ENCODE assay signal across 13 mouse cellular contexts in the genomic region with DNA sequence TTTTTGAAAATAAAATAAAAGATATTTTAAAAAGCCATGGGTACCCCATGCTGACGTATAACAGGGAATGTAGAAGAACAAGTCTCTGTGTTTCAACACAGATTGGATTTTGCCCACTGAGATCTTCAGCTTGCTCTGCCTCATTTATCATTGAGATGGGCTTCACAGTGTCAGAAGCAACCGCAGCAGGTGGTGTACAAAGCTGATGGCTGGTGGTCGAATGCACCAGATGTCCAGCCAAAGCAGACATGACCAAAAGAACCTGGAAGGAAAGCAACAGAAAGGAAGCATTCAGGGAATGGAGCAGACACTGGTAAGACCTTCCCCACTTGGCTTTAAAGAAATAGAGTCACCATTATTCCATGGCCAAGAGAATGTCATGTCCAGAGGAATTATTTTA.
DNase-seq lines count a peak whose midpoint lies in the region; ATAC-seq and TF ChIP-seq lines count a peak whose summit lies in the region.
"Had no signal": no experiment of that assay in that cellular context is flagged by ENCODE, and none has a peak within 500 bp of the region (broad histone marks: within the 10 kb centered on the region; RNA-seq: fewer than 3 reads in every experiment).

No protein-coding gene starts in this region.

- H3K4me1 ChIP-seq in heart, adult 2 months (ENCODE audit: control insufficient read depth, insufficient read depth, low read length), result peaks cover 7% of the 10 kb centered on the region
- H3K4me1 ChIP-seq in neural tube, embryonic 13.5 days (replicated peaks), result peaks cover 18% of the 10 kb centered on the region

- ATAC-seq in neural tube, embryonic 13.5 days (ENCODE audit: low read depth), result peak; percentile 19; the same call in 1 of the 2 replicates

- no peaks in the 10 kb centered on the region for H3K9me3 ChIP-seq in neural tube, embryonic 13.5 days
- H3K9me3 ChIP-seq: kidney, embryonic 15.5 days had no signal

- no peaks in the 10 kb centered on the region for H3K36me3 ChIP-seq in heart, adult 2 months (ENCODE audit: control insufficient read depth, insufficient read depth, low read length)
- H3K36me3 ChIP-seq in neural tube, embryonic 13.5 days, result no peaks in the 10 kb centered on the region
- H3K36me3 ChIP-seq: kidney, embryonic 15.5 days had no signal

- no peak overlapping the region for H3K9ac ChIP-seq in heart, adult 2 months (ENCODE audit: low read depth, low read length)
- H3K9ac ChIP-seq in neural tube, embryonic 13.5 days, result no peak overlapping the region
- H3K9ac ChIP-seq: kidney, embryonic 15.5 days had no signal

- no peak for DNase-seq in heart, adult 2 months
- DNase-seq in heart, postnatal 36 days, result no peak
- no peak for DNase-seq in layer of hippocampus, adult 2 months (ENCODE audit: low spot score in 2 of 2)
- no peak for DNase-seq in layer of hippocampus, adult 8-10 months (ENCODE audit: low spot score in 2 of 2)
- no peak for DNase-seq in neural tube, embryonic 10.5 days (ENCODE audit: extremely low spot score, low spot score)
- DNase-seq in MN1 (ENCODE audit: low spot score), result no peak
- DNase-seq in urinary bladder, postnatal 36 days (ENCODE audit: low spot score in 2 of 2), result no peak
- DNase-seq: cerebellum, adult 11-12 months; layer of hippocampus, adult 9-11 months; thymus, postnatal 25 days had no signal

- TF ChIP-seq POLR2A in heart, adult 2 months (IDR thresholded peaks at IDR 0.05; ENCODE audit: insufficient read depth, low read depth, low read length), result no peak

- no peak overlapping the region for H3K4me3 ChIP-seq in heart, adult 2 months
- H3K4me3 ChIP-seq in layer of hippocampus, adult 2 months, result no peak overlapping the region
- no peak overlapping the region for H3K4me3 ChIP-seq in neural tube, embryonic 13.5 days
- H3K4me3 ChIP-seq: erythroblast, embryonic 14.5 days; kidney, embryonic 15.5 days had no signal

- peak overlapping the region; percentile 85 for H3K27ac ChIP-seq in heart, adult 2 months
- H3K27ac ChIP-seq in layer of hippocampus, adult 2 months, result peak overlapping the region; percentile 81; the same call in 1 of the 2 replicates
- no peak overlapping the region for H3K27ac ChIP-seq in neural tube, embryonic 13.5 days (replicated peaks)
- H3K27ac ChIP-seq: kidney, embryonic 15.5 days had no signal

- no peak for TF ChIP-seq EP300 in heart, adult 2 months (IDR thresholded peaks at IDR 0.05; ENCODE audit: insufficient read depth, low read depth, low read length)

- 79% methylated on average over 3 of the region's 3 CpGs for WGBS in heart, adult 2 months
- WGBS in neural tube, embryonic 13.5 days, result 64% methylated on average over 3 of the region's 3 CpGs

- no peaks in the 10 kb centered on the region for H3K27me3 ChIP-seq in heart, adult 2 months (ENCODE audit: control insufficient read depth, insufficient read depth, low read length)
- no peaks in the 10 kb centered on the region for H3K27me3 ChIP-seq in neural tube, embryonic 13.5 days
- H3K27me3 ChIP-seq: kidney, embryonic 15.5 days had no signal

- no peak for TF ChIP-seq CTCF in heart, adult 2 months (IDR thresholded peaks at IDR 0.05)
- no peak for TF ChIP-seq CTCF in layer of hippocampus, adult 2 months (conservative IDR thresholded peaks at IDR 0.05)

- no peak overlapping the region for H3K4me2 ChIP-seq in neural tube, embryonic 13.5 days

- intact Hi-C loops in heart, adult 2 months (cut with DNase I), result loop anchor here (2.0 to 5.0 kb wide), 2 partner anchors 55 to 246 kb away; no protein-coding TSS in a partner anchor
- intact Hi-C loops in heart, postnatal 36 days (cut with DNase I), result no loop called here

- H3K79me2 ChIP-seq in heart, adult 2 months (replicated peaks; ENCODE audit: control insufficient read depth, insufficient read depth, low read length), result no peaks in the 10 kb centered on the region
